Mouse (Mus musculus) skeletal muscle tissue, adult 2 months (tissue): ENCODE measurements around the gene Smarcd3.

Experiments used
- DNase-seq: peaks from one replicate; pipeline ENCODE4 v3.0.0-alpha.2; 2012; ENCODE audit warnings: low read depth, low spot score

Smarcd3 gene

DNA sequence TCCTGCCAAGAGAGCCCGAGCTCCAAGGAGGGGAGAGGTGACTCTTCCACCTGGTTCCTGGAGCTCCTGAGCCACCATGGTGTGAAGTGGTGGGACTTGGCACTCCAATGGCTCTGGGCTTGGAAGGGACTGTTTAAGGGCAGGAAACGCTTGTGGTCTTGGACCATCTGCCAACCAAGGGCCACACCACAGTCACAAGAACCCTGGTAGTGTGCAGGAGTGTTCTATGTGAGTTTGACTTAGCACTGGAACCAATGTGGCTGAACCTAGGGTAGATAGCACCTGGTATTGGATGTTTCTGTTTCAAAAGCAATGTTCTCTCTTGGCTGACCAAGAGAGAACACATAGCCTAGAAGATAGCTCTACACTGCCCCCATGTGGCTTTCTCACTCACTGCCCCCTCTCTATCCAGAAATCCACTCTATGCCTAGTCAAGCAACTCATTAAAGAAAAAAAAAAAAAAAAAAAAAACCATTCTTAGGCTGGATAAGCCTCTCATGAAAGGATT lies 26.9 kb downstream of the Smarcd3 start:
- DNase-seq = peak; percentile 78

GRCm38 (mm10) chr5:24596519-24597171 lies 27.6 kb downstream of the Smarcd3 start:
- no peak for DNase-seq

DNA sequence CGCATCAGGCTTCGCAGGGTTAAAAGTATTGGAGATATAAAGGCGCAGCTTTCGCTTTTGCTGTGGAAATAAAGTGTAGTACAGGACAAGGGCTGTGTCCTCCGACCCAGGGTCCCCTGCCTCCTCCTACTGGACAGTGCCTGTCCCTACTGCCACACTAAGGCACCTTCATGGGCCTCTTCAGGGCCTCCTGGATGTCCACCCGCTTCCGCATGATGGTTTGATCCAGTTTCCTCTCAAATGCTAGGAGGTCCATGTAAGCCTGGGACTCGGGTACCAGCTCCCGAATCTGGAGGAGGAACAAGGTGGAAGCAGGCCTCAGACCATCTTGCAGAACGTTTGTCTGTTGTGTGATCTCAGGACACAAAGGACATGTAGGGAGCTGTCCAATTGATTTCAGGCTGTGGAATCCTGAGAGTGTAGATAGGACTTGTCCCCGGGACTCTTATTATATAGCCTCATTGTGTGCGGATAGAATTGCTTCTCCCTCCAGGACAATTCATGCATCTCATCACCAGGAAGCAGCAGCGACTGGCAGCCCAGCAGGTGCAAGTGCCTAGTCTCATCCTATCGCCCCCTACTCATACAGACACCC lies 28.3 kb downstream of the Smarcd3 start:
- DNase-seq = no peak

GRCm38 (mm10) chr5:24595261-24595660 lies 28.9 kb downstream of the Smarcd3 start:
- no peak for DNase-seq

DNA sequence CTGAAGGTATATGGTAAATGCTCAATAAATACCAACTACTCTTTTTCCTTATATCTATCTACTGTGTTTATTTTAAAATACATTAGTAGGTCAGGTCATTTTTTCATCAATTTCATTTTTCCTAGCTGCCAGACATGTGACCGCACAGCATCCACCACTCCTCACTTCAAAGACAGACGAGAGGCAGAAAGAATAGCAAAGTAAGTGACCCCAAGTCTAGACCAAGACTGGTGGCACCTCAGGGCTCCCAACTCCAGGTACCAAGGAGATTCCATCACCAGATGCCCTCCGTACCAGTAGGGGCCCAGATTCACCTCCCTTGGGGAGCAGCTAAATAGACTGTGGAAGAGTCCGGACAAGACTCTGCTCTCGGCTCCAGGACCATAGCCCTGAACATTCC lies 29.9 kb downstream of the Smarcd3 start:
- no peak for DNase-seq

DNA sequence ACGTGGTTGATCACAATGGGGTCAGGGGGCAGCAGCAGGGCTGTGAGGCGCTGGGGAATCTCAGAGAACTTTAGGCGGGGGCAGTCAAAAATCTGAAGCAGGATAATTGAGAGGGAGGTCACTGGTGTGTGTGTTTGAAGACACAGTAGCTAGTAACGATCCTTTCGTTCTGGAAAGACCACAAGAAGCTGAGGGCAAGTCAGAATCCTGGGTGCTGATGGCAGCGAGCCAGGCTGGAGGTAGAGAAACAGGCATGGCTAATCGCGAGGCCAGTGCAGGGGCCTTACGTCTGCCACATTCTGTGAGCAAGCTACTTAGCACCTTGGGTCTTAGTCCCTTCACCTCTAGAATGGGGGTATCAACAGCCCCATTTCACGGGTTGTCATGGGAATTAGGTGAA lies 30.3 kb downstream of the Smarcd3 start:
- DNase-seq = no peak

DNA sequence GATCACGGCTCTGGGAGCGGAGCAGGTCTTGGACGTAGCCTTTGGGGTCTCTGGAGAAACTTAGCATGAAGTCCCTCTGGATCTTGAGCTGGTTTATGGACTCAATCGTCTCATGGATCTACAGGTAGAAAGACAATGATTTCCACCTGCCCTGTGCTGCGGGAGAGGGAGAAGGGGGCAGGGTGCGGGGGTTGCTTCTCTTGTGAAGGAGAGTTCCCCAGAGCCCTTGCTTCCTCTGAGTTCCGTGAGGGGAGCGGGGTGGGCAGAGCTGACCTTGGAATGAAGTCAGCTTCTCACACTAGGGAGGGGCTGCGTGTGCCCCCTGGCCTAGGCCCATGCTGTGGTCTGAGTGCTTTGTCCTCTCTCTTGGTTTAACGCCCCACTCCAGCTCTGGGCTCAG lies 31.0 kb downstream of the Smarcd3 start:
- no peak for DNase-seq

DNA sequence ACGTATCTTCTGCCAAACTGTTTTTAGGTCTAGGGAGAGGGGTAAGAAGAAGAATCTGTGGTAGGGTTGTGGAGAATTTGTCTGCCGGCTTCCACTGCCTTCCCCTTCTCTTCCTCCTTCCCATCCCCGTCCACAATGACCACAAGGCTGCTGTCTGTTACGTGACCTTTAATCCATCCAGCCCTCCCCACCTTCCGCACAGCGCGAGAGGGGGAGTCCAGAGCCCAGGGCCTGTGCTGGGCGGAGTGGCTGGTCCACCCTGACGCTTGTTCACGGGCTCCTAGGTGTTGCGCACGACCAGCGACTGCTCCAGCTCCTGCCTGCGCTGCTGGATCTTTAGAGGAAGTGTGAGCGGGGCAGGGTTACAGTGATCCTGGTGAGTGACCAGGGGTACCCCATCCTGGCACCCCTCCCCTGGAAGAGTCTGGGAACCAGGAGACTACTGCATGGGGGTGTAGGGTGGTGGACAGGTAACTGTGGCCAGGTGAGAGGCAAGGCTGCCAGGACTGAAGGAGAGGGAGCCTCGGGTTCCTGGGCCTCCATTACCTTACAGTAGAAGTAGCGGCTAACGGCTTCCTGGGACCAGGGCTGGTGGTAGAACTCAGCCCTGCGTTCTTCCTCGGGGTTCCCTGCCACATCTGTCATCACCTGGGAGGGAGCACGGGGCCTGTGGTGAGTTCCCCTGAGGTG lies 31.6 kb downstream of the Smarcd3 start:
- DNase-seq = no peak

GRCm38 (mm10) chr5:24591796-24592470 lies 32.3 kb downstream of the Smarcd3 start:
- DNase-seq = no peak

- no peak for DNase-seq
These were observed 32.9 kb downstream of the Smarcd3 start for GRCm38 (mm10) chr5:24591268-24591721.

DNA sequence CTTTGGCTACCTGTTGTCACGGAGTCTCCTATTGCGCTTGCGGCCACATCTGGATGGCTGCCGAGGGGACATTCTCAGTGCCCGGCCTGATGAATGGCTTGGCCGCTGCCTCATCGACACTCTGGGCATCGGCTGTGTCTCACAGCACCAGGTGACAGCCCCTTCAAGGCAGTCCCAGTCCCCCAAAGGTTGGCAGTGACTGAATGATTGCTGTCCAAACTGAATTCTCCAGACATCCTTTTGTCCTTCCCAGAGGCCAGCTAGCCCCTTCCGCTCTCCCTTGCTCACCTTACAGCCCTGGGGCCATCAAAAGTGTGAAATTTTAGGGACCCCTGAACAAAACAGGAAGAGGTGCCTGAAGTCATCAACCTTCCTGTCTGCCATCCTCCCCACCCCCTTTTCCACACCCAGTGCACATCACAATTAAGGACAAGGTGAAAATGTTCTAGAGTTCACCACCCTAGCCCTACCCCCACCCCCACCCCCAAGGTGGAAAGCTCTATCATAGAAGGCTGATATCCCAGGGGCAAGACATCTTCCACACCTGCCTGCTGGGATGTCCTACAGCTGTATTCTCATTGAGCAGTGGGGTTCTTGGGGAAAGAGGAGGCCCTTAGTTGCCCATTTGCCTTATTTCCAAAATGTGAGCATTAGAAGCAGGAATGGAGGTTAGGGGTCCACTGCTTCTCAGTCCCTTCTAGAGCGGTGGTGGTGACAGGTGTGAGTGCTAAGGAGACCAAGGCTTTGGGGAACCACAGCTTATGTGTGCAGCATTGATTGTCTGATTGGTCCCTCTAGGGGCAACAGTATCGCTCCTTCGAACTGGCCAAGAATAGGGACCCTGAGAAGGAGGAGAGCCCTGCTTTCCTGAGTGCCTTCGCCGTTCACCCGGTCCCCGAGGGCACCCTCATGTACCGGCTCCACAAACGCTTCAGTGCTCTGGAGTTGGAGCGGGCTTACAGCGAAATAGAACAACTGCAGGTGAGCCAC lies 34.4 kb downstream of the Smarcd3 start:
- no peak for DNase-seq

DNA sequence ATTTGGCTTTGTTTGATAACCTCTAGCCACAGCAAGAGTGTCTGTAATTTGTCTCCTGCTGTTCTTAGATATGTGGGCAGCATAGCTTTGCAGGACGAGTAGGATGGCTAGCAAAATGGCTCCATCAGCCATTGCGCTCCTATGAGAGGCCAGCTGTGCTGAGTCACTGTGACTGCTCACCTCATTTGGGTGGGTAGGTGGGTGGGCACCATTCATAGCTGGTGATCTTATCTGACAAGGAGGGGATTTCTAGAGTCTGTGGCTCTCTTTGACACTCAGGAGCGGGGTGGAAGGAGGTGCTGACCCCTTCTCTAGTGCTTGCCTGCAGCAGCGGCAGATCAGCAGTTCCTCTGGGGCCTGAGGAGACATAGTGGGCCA lies 37.0 kb downstream of the Smarcd3 start:
- no peak for DNase-seq

DNA sequence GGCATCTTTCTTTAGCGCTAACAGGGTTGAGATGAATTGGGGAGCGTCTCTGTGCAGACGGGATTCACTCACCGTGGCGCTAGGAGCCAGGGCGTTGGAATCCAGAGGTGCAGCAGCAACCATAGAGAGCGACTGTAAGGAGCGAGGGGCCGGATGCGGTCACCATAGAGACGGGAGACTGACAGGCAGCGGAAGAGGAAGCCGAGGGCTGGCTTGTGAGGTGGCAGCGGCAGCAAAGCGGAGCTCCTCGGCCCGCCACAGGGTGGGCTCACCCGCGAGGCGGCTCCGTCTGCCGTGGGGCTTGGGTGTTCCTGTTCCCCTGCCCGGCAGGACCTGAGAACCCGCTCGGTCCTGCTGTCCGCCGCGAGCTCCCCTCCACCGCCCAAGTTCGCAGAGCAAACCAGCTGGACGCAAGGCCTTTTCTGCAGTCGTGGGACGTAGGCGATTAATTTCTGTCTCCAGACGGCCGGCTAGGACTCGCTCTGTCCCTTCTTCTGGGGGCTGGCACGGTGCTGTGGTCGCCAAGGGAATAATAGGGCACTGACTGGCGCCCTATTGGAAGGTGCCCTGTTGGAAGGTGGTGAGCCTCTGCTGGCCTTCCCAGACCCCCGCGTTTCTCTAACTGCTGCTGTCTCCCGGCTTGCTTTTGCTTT lies 37.5 kb downstream of the Smarcd3 start, which contains the start of gene Chpf2:
Gene Chpf2, plus strand, starts transcription at position 195 of the 653 bp plus-strand sequence.
- DNase-seq = peak; percentile 79

- no peak for DNase-seq
These were observed 38.1 kb downstream of the Smarcd3 start for GRCm38 (mm10) chr5:24586106-24586505.

GRCm38 (mm10) chr5:24578109-24578963 lies 45.9 kb downstream of the Smarcd3 start:
- DNase-seq = no peak

- DNase-seq = peak; percentile 100
These were observed 46.9 kb downstream of the Smarcd3 start, which contains the start of gene Abcf2 for GRCm38 (mm10) chr5:24577183-24577929. Gene Abcf2 (minus strand): TSS chr5:24577467.

DNA sequence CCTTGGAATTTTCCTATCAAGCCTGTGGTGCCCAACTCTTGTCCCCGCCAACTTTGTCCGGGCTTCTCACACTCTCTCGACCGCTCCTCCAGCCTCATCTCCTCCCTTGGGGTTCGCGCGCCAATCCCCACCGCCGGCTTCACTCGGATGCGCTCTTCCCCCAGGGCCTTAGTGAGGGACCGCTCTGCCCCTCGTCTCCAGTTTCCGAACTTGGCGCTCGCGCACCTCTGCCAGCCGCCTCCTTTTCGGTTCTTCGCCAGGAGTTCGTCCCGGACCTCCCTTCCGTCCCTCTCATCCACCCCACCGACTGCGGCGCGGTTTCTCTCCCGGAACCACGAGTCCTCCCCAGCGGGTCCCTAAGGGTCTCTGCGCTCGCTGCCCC lies 47.4 kb downstream of the Smarcd3 start:
- DNase-seq = no peak

GRCm38 (mm10) chr5:24575948-24576347 lies 48.3 kb downstream of the Smarcd3 start:
- DNase-seq = no peak

- DNase-seq = no peak
These were observed 67.5 kb downstream of the Smarcd3 start, which contains the start of gene 4931409K22Rik for GRCm38 (mm10) chr5:24556709-24557108. Gene 4931409K22Rik (minus strand): TSS chr5:24556809.
